Mouse (Mus musculus) kidney, postnatal 0 days (tissue): ENCODE data around the gene Zfp961. TPM values are rescaled to one million over a fixed set of nuclear protein-coding genes. Genes with fewer than 3 reads are reported as not detected.
"Not testable (repeated sequence)": the region's sequence is repeated elsewhere in the genome, so short reads cannot be mapped to it uniquely, and the experiment has no call there.

Experiments
- ATAC-seq: fragments of 200-750 bp; cut with Nextera tagmentation; replicated peaks from 2 replicates; pipeline ENCODE4 v1.8.0; 2017; ENCODE audit warnings: low read depth, moderate number of reproducible peaks, moderate TSS enrichment, moderate library complexity; ENCODE audit not compliant: low FRiP score
- DNase-seq: peaks from one replicate; pipeline ENCODE4 v3.0.0-alpha.2; 2016; ENCODE audit warnings: low spot score
- H3K27ac ChIP-seq: fragments of 300-500 bp; sonication (generic); 2 replicates; pipeline ENCODE4 v1.5.1; 2014; ENCODE audit warnings: mild to moderate bottlenecking
- H3K27me3 ChIP-seq: fragments of 300-500 bp; sonication (generic); 2 replicates; pipeline ENCODE4 v1.6.1; 2014; ENCODE audit warnings: low read length, mixed read lengths; ENCODE audit not compliant: insufficient read depth
- H3K36me3 ChIP-seq: fragments of 300-500 bp; sonication (generic); 2 replicates; pipeline ENCODE4 v1.6.1; 2014; ENCODE audit warnings: low read length, mixed read lengths; ENCODE audit not compliant: insufficient read depth
- H3K4me1 ChIP-seq: fragments of 300-500 bp; sonication (generic); replicated peaks from 2 replicates; pipeline ENCODE4 v1.6.1; 2014; ENCODE audit warnings: antibody characterized with exemption, low read length, mixed read lengths; ENCODE audit not compliant: insufficient read depth
- H3K4me2 ChIP-seq: fragments of 300-500 bp; sonication (generic); 2 replicates; pipeline ENCODE4 v1.6.1; 2014; ENCODE audit warnings: mild to moderate bottlenecking, low read length, moderate library complexity, mixed read lengths
- H3K4me3 ChIP-seq: fragments of 300-500 bp; sonication (generic); replicated peaks from 2 replicates; pipeline ENCODE4 v1.5.1; 2014; ENCODE audit warnings: low read depth, low read length
- H3K9ac ChIP-seq: fragments of 300-500 bp; sonication (generic); 2 replicates; pipeline ENCODE4 v1.6.1; 2014; ENCODE audit warnings: low read depth, low read length
- H3K9me3 ChIP-seq: fragments of 300-500 bp; sonication (generic); replicated peaks from 2 replicates; pipeline ENCODE4 v1.6.1; 2016; ENCODE audit warnings: low read length, inconsistent platforms, mixed read lengths
- CTCF ChIP-seq: IDR thresholded peaks from 2 replicates; pipeline ENCODE4 v1.5.1; 2016; ENCODE audit warnings: antibody characterized with exemption, low read depth, mild to moderate bottlenecking, moderate library complexity
- WGBS: fragments of 180-500 bp; shearing (Covaris S2); extraction: QIAGEN DNeasy Blood & Tissue Kit; methylation state at CpG from one replicate; pipeline ENCODE4 v1.1.7; 2014; 5-methylcytosine and 5-hydroxymethylcytosine counted together
- polyA plus RNA-seq: library from polyadenylated mRNA; unstranded; fragments of >200 nt; fragmentation: Nextera tagmentation; extraction: Ambion mirVana; gene quantifications from 2 replicates; pipeline ENCODE4 v1.2.1, GENCODE M21; 2015

Gene Zfp961
- polyA plus RNA-seq, 1 experiment from 2014 or later: 21.9 TPM

DNA sequence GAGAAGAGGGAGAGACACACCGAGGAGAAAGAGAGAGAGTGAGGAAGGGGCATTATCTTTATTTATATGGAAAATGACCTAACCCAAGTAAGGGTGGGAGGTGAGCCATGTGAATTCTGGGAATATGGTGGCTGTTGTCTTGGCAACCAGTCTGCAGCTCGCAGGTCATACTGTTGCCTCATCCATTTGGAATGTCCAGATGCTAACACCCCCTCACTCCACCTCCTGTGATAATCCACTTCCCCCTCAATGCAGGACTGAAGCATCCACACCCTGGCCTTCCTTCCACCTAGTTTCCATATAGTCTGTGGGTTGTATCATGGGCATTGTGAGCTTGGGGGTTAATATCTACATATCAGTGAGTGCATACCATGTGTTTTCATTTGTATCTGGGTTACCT lies 69.0 kb downstream of the Zfp961 start:
- no peaks in the 10 kb centered on the region for H3K9me3 ChIP-seq
- WGBS: 56% methylated on average over 2 of the region's 2 CpGs
- no peak overlapping the region for H3K27ac ChIP-seq
- no peak overlapping the region for H3K4me3 ChIP-seq
- H3K36me3 ChIP-seq: no peaks in the 10 kb centered on the region
- H3K4me2 ChIP-seq: no peak overlapping the region
- H3K4me1 ChIP-seq: no peaks in the 10 kb centered on the region
- H3K9ac ChIP-seq: no peak overlapping the region
- DNase-seq: no peak
- no peak for ATAC-seq
- no peaks in the 10 kb centered on the region for H3K27me3 ChIP-seq
- no peak for TF ChIP-seq CTCF

DNA sequence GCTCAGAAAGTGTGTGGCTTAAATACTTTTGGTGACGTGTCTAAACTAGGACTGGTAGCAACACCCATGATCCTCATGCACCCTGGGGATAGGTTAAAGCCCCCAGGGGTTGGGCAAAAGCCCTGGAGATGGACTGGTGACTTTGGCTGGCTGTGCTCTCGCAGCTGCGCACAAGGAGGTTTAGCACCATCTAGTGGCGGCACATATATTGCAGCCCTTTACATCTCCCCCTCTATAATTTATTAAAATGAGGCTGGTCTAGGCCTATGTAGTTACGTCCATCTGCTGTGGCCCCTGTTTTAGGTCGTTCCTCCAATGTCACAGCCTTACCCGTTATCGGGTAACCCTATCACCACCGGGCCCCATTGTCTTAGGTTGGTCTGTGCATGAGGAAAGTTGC lies 74.0 kb downstream of the Zfp961 start:
- not testable (repeated sequence) for ATAC-seq, H3K9ac ChIP-seq, H3K4me3 ChIP-seq, H3K4me2 ChIP-seq, H3K9me3 ChIP-seq, H3K27ac ChIP-seq, H3K27me3 ChIP-seq, H3K36me3 ChIP-seq, DNase-seq, H3K4me1 ChIP-seq
- 12% methylated on average over 4 of the region's 9 CpGs for WGBS

DNA sequence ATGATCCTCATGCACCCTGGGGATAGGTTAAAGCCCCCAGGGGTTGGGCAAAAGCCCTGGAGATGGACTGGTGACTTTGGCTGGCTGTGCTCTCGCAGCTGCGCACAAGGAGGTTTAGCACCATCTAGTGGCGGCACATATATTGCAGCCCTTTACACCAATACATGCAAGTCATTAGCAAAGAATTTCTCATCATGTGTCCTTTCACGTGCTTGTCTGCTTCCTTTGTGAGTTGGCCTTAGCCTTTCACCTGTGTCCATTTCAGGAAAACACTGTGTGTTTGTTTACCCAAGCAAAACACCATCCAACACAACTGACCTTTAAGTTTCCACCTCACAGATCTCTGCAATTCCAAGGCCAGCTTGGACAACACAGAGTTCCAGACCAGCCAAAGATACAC lies 82.1 kb downstream of the Zfp961 start:
- not testable (repeated sequence) for H3K9ac ChIP-seq, H3K4me1 ChIP-seq, H3K27me3 ChIP-seq, H3K4me2 ChIP-seq, ATAC-seq, H3K9me3 ChIP-seq, H3K4me3 ChIP-seq, H3K36me3 ChIP-seq, H3K27ac ChIP-seq
- peak; percentile 3 for DNase-seq
- TF ChIP-seq CTCF: peak; percentile 21; the same call in 1 of the 2 replicates
- WGBS: 46% methylated on average over 4 of the region's 4 CpGs

DNA sequence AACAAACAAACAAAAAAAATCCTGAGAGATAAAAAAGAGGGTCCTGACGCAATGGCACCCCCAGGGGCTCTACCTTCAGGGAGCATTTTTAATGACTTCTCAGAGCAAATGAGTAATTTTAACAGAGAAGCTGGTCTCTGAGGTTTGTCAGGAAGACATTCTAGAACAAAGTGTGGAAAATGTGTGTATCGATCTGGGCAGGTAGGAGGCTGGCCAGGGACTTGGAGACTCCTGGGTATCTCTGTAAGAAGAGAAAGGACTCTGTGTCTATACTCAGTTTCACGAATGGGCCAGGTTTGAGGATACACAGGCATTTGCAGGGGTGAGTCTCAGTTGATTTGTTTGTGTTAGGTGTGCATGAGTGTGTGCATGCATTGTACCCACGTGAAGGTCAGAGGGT lies 90.1 kb downstream of the Zfp961 start, which contains the start of gene Olfr372:
TSS of gene Olfr372 (plus strand) at position 301 of the 400 bp plus-strand sequence.
- not testable (repeated sequence) for H3K4me2 ChIP-seq, H3K27ac ChIP-seq, ATAC-seq, H3K9me3 ChIP-seq, H3K9ac ChIP-seq, H3K4me1 ChIP-seq, H3K27me3 ChIP-seq, H3K4me3 ChIP-seq, DNase-seq, H3K36me3 ChIP-seq
- WGBS: 73% methylated on average over 4 of the region's 4 CpGs

DNA sequence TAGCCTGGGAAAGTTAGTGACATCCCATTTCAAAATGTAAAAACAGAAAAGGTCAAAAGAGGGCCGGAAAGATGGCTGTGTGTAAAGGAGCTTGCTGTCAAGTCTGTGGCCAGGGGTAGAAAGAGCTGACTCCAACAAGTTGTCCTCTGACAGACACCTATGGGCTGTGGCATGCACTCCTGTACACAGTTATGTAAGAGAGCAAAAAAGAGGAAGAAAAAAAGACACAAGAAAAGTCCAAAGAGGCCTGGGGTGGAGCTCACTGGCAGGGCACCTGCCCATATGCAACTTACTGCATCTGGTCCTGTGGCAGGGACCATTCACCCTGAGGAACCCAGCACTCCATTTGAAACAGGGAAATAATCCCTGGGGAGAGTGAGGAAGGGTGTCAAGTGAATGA lies 91.7 kb downstream of the Zfp961 start:
- Histone ChIP-seq H3K36me3 (no peaks in the 10 kb centered on the region), H3K4me3 (no peak overlapping the region), H3K4me1 (no peaks in the 10 kb centered on the region), H3K9me3 (no peaks in the 10 kb centered on the region), H3K9ac (no peak overlapping the region), H3K27ac (no peak overlapping the region), H3K27me3 (no peaks in the 10 kb centered on the region), H3K4me2 (no peak overlapping the region)
- WGBS: 90% methylated on average over 1 of the region's 1 CpGs
- TF ChIP-seq CTCF: no peak
- ATAC-seq: no peak
- DNase-seq: no peak

Other genes starting within 250 kb of the Zfp961 start
- 4.3 TPM in 2 replicates for gene B3gnt3, start 249.2 kb upstream of the Zfp961 start, polyA plus RNA-seq
- 3.4 and 4.1 TPM in 2 replicates for gene Fcho1, start 225.3 kb upstream of the Zfp961 start, polyA plus RNA-seq
- 4.8 and 5.4 TPM in 2 replicates for gene Zfp709, start 69.0 kb upstream of the Zfp961 start, polyA plus RNA-seq
- gene Zfp882, start 42.4 kb upstream of the Zfp961 start, polyA plus RNA-seq: 4.0 and 4.6 TPM in 2 replicates
- gene Zfp617, start 42.4 kb upstream of the Zfp961 start, polyA plus RNA-seq: 13.6 and 17.3 TPM in 2 replicates
- gene Cyp4f18, start 58.6 kb downstream of the Zfp961 start, polyA plus RNA-seq: 1.4 and 1.9 TPM in 2 replicates
- not detected in 2 replicates for gene Olfr372, start 90.2 kb downstream of the Zfp961 start, polyA plus RNA-seq
- 0.08 TPM in 1 of 2 replicates, not detected in the other for gene Olfr373, start 132.1 kb downstream of the Zfp961 start, polyA plus RNA-seq
- gene Olfr374, start 156.0 kb downstream of the Zfp961 start, polyA plus RNA-seq: not detected in 2 replicates
- 604 and 692 TPM in 2 replicates for gene Tpm4, start 183.9 kb downstream of the Zfp961 start, polyA plus RNA-seq
- gene Rab8a, start 210.2 kb downstream of the Zfp961 start, polyA plus RNA-seq: 100 and 108 TPM in 2 replicates
- 0.24 TPM in 1 of 2 replicates, not detected in the other for gene Hsh2d, start 238.6 kb downstream of the Zfp961 start, polyA plus RNA-seq